Mouse (Mus musculus): ENCODE measurements around the gene Acvr1. TPM values are rescaled to one million over a fixed set of nuclear protein-coding genes. Genes with fewer than 3 reads are reported as not detected.

Acvr1 gene
- polyA plus RNA-seq, 2 experiments = 13.2 to 30.3 TPM

GRCm38 (mm10) chr2:58595350-58595749 lies 28.4 kb upstream of the Acvr1 start:
- Histone ChIP-seq H3K4me2 (replicated peaks; ENCODE audit: low read depth, low read length, severe bottlenecking) (no peak overlapping the region), H3K4me1 (ENCODE audit: control insufficient read depth, insufficient read depth, low read length) (peaks cover 15% of the 10 kb centered on the region), H3K4me3 (replicated peaks; ENCODE audit: low read length) (no peak overlapping the region), H3K36me3 (ENCODE audit: control insufficient read depth, insufficient read depth, low read length) (no peaks in the 10 kb centered on the region), H3K9ac (ENCODE audit: low read depth, low read length, severe bottlenecking) (no peak overlapping the region), H3K27ac (replicated peaks; ENCODE audit: low read depth, low read length) (0 out of 2 replicates have a peak overlapping the region, but pooled peaks have one; percentile 15), H3K9me3 (ENCODE audit: control insufficient read depth, low read length) (no peaks in the 10 kb centered on the region), H3K27me3 (ENCODE audit: control insufficient read depth, insufficient read depth, low read length) (no peaks in the 10 kb centered on the region)
- no peak for DNase-seq (ENCODE audit: low spot score)
- no peak for TF ChIP-seq POLR2A (IDR thresholded peaks at IDR 0.05; ENCODE audit: borderline replicate concordance, extremely low read depth, insufficient read depth, insufficient read length)
- WGBS = 35% methylated on average over 9 of the region's 9 CpGs
- ATAC-seq (ENCODE audit: low FRiP score, low read depth) = no peak

- DNase-seq (ENCODE audit: low spot score) = no peak
- H3K27ac ChIP-seq (replicated peaks; ENCODE audit: low read depth, low read length) = no peak overlapping the region
- H3K4me1 ChIP-seq (ENCODE audit: control insufficient read depth, insufficient read depth, low read length) = peaks cover 13% of the 10 kb centered on the region
- H3K36me3 ChIP-seq (ENCODE audit: control insufficient read depth, insufficient read depth, low read length) = no peaks in the 10 kb centered on the region
- ATAC-seq (ENCODE audit: low FRiP score, low read depth) = no peak
- no peak overlapping the region for H3K9ac ChIP-seq (ENCODE audit: low read depth, low read length, severe bottlenecking)
- H3K9me3 ChIP-seq (ENCODE audit: control insufficient read depth, low read length) = no peaks in the 10 kb centered on the region
- no peaks in the 10 kb centered on the region for H3K27me3 ChIP-seq (ENCODE audit: control insufficient read depth, insufficient read depth, low read length)
- no peak overlapping the region for H3K4me2 ChIP-seq (replicated peaks; ENCODE audit: low read depth, low read length, severe bottlenecking)
- TF ChIP-seq POLR2A (IDR thresholded peaks at IDR 0.05; ENCODE audit: borderline replicate concordance, extremely low read depth, insufficient read depth, insufficient read length) = no peak
- H3K4me3 ChIP-seq (replicated peaks; ENCODE audit: low read length) = no peak overlapping the region
- 100% methylated on average over 1 of the region's 1 CpGs for WGBS
Observed at GRCm38 (mm10) chr2:58590055-58590454, 23.1 kb upstream of the Acvr1 start.

- Histone ChIP-seq H3K9ac (ENCODE audit: low read depth, low read length, severe bottlenecking) (no peak overlapping the region), H3K27me3 (ENCODE audit: control insufficient read depth, insufficient read depth, low read length) (no peaks in the 10 kb centered on the region), H3K4me3 (replicated peaks; ENCODE audit: low read length) (no peak overlapping the region), H3K36me3 (ENCODE audit: control insufficient read depth, insufficient read depth, low read length) (no peaks in the 10 kb centered on the region), H3K4me1 (ENCODE audit: control insufficient read depth, insufficient read depth, low read length) (peaks cover 9% of the 10 kb centered on the region; the same call in 1 of the 2 replicates), H3K27ac (replicated peaks; ENCODE audit: low read depth, low read length) (no peak overlapping the region), H3K9me3 (ENCODE audit: control insufficient read depth, low read length) (no peaks in the 10 kb centered on the region), H3K4me2 (replicated peaks; ENCODE audit: low read depth, low read length, severe bottlenecking) (no peak overlapping the region)
- WGBS = 59% methylated on average over 4 of the region's 4 CpGs
- DNase-seq (ENCODE audit: low spot score) (no peak), ATAC-seq (ENCODE audit: low FRiP score, low read depth) (no peak)
- TF ChIP-seq POLR2A (IDR thresholded peaks at IDR 0.05; ENCODE audit: borderline replicate concordance, extremely low read depth, insufficient read depth, insufficient read length) = no peak
Observed at GRCm38 (mm10) chr2:58589637-58590036, 22.7 kb upstream of the Acvr1 start.

- peak; percentile 37 for DNase-seq (ENCODE audit: low spot score)
- no peak overlapping the region for H3K9ac ChIP-seq (ENCODE audit: low read depth, low read length, severe bottlenecking)
- H3K4me3 ChIP-seq (replicated peaks; ENCODE audit: low read length) = no peak overlapping the region
- H3K4me1 ChIP-seq (ENCODE audit: control insufficient read depth, insufficient read depth, low read length) = peaks cover 14% of the 10 kb centered on the region
- no peaks in the 10 kb centered on the region for H3K9me3 ChIP-seq (ENCODE audit: control insufficient read depth, low read length)
- H3K27ac ChIP-seq (replicated peaks; ENCODE audit: low read depth, low read length) = no peak overlapping the region
- 35% methylated on average over 10 of the region's 10 CpGs for WGBS
- no peaks in the 10 kb centered on the region for H3K36me3 ChIP-seq (ENCODE audit: control insufficient read depth, insufficient read depth, low read length)
- no peak for TF ChIP-seq POLR2A (IDR thresholded peaks at IDR 0.05; ENCODE audit: borderline replicate concordance, extremely low read depth, insufficient read depth, insufficient read length)
- ATAC-seq (ENCODE audit: low FRiP score, low read depth) = 0 out of 2 replicates have a peak, but pooled peaks have one; percentile 46
- no peaks in the 10 kb centered on the region for H3K27me3 ChIP-seq (ENCODE audit: control insufficient read depth, insufficient read depth, low read length)
- H3K4me2 ChIP-seq (replicated peaks; ENCODE audit: low read depth, low read length, severe bottlenecking) = peak overlapping the region; percentile 2; the same call in 1 of the 2 replicates
Observed at GRCm38 (mm10) chr2:58586311-58586710, 19.4 kb upstream of the Acvr1 start.

GRCm38 (mm10) chr2:58574167-58574566 lies 7.2 kb upstream of the Acvr1 start:
- Histone ChIP-seq H3K9me3 (ENCODE audit: control insufficient read depth, low read length) (no peaks in the 10 kb centered on the region), H3K4me3 (replicated peaks; ENCODE audit: low read length) (no peak overlapping the region), H3K27ac (replicated peaks; ENCODE audit: low read depth, low read length) (no peak overlapping the region), H3K4me1 (ENCODE audit: control insufficient read depth, insufficient read depth, low read length) (no peaks in the 10 kb centered on the region; the same call in 1 of the 2 replicates), H3K4me2 (replicated peaks; ENCODE audit: low read depth, low read length, severe bottlenecking) (no peak overlapping the region), H3K9ac (ENCODE audit: low read depth, low read length, severe bottlenecking) (no peak overlapping the region), H3K36me3 (ENCODE audit: control insufficient read depth, insufficient read depth, low read length) (no peaks in the 10 kb centered on the region; the same call in 1 of the 2 replicates), H3K27me3 (ENCODE audit: control insufficient read depth, insufficient read depth, low read length) (no peaks in the 10 kb centered on the region)
- no peak for DNase-seq (ENCODE audit: low spot score)
- no peak for TF ChIP-seq POLR2A (IDR thresholded peaks at IDR 0.05; ENCODE audit: borderline replicate concordance, extremely low read depth, insufficient read depth, insufficient read length)
- WGBS = 74% methylated on average over 2 of the region's 2 CpGs
- no peak for ATAC-seq (ENCODE audit: low FRiP score, low read depth)

Measured in limb, embryonic 14.5 days (tissue).